Mouse (Mus musculus) limb, embryonic 14.5 days (tissue): Measurements from ENCODE around the gene 2010111I01Rik. TPM values are rescaled to one million over a fixed set of nuclear protein-coding genes. Genes with fewer than 3 reads are reported as not detected.
A peak's percentile ranks its signal among the peaks of the same experiment; 100 is the strongest.

Experiments
- ATAC-seq: fragments of 200-750 bp; cut with Nextera tagmentation; 2 replicates; pipeline ENCODE4 v1.8.0; 2017; ENCODE audit warnings: low read depth, moderate number of reproducible peaks, moderate TSS enrichment; ENCODE audit not compliant: low FRiP score
- DNase-seq: peaks from one replicate; pipeline ENCODE4 v3.0.0-alpha.2; 2015; ENCODE audit warnings: low spot score
- H3K27ac ChIP-seq: fragments of 300-500 bp; sonication (generic); replicated peaks from 2 replicates; pipeline ENCODE4 v1.5.1; 2014; ENCODE audit warnings: low read depth, mild to moderate bottlenecking, low read length, moderate library complexity, mixed read lengths
- H3K27me3 ChIP-seq: fragments of 300-500 bp; sonication (generic); 2 replicates; pipeline ENCODE4 v1.6.1; 2014; ENCODE audit warnings: low read length, mixed read lengths; ENCODE audit not compliant: control insufficient read depth, insufficient read depth
- H3K36me3 ChIP-seq: fragments of 300-500 bp; sonication (generic); 2 replicates; pipeline ENCODE4 v1.6.1; 2014; ENCODE audit warnings: mild to moderate bottlenecking, low read length, moderate library complexity, mixed read lengths; ENCODE audit not compliant: control insufficient read depth, insufficient read depth
- H3K4me1 ChIP-seq: fragments of 300-500 bp; sonication (generic); 2 replicates; pipeline ENCODE4 v1.6.1; 2014; ENCODE audit warnings: antibody characterized with exemption, low read length, mixed read lengths; ENCODE audit not compliant: control insufficient read depth, insufficient read depth
- H3K4me2 ChIP-seq: fragments of 300-500 bp; sonication (generic); replicated peaks from 2 replicates; pipeline ENCODE4 v1.6.1; 2014; ENCODE audit warnings: low read depth, mild to moderate bottlenecking, low read length, moderate library complexity; ENCODE audit not compliant: severe bottlenecking
- H3K4me3 ChIP-seq: fragments of 300-500 bp; sonication (generic); replicated peaks from 2 replicates; pipeline ENCODE4 v1.5.1; 2014; ENCODE audit warnings: low read length
- H3K9ac ChIP-seq: fragments of 300-500 bp; sonication (generic); 2 replicates; pipeline ENCODE4 v1.6.1; 2014; ENCODE audit warnings: mild to moderate bottlenecking, low read depth, low read length, moderate library complexity; ENCODE audit not compliant: severe bottlenecking
- H3K9me3 ChIP-seq: fragments of 300-500 bp; sonication (generic); 2 replicates; pipeline ENCODE4 v1.6.1; 2016; ENCODE audit warnings: low read length; ENCODE audit not compliant: control insufficient read depth
- POLR2A ChIP-seq: fragments of 200-500 bp; IDR thresholded peaks from 2 replicates; pipeline ENCODE4 v1.8.0; 2012; ENCODE audit warnings: inconsistent platforms, mild to moderate bottlenecking, moderate library complexity, borderline replicate concordance; ENCODE audit not compliant: insufficient read depth, insufficient read length; ENCODE audit errors: extremely low read depth
- WGBS: fragments of 180-500 bp; shearing (Covaris S2); extraction: QIAGEN DNeasy Blood & Tissue Kit; methylation state at CpG from one replicate; pipeline ENCODE4 v1.1.7; 2014; 5-methylcytosine and 5-hydroxymethylcytosine counted together
- polyA plus RNA-seq, 2 experiments: library from polyadenylated mRNA; depleted of rRNA in 1 of 2; stranded (reverse) in 1 of 2; unstranded in 1 of 2; fragments of >200 nt; fragmentation: Nextera tagmentation in 1 of 2; extraction: Ambion mirVana in 1 of 2; gene quantifications; 2 replicates each; pipeline versions ENCODE4 v1.2.1 to v1.2.3; 2012 to 2014

2010111I01Rik gene
- polyA plus RNA-seq, 2 experiments = 231 to 255 TPM

GRCm38 (mm10) chr13:63066607-63067006 lies 101.9 kb downstream of the 2010111I01Rik start:
- H3K36me3 ChIP-seq = no peaks in the 10 kb centered on the region
- no peaks in the 10 kb centered on the region for H3K27me3 ChIP-seq
- H3K27ac ChIP-seq = no peak overlapping the region
- no peaks in the 10 kb centered on the region for H3K9me3 ChIP-seq
- no peak overlapping the region for H3K9ac ChIP-seq
- H3K4me3 ChIP-seq = no peak overlapping the region
- ATAC-seq (no peak), DNase-seq (no peak)
- 42% methylated on average over 1 of the region's 1 CpGs for WGBS
- H3K4me1 ChIP-seq = peaks cover 4% of the 10 kb centered on the region; the same call in 1 of the 2 replicates
- H3K4me2 ChIP-seq = no peak overlapping the region
- no peak for TF ChIP-seq POLR2A

DNA sequence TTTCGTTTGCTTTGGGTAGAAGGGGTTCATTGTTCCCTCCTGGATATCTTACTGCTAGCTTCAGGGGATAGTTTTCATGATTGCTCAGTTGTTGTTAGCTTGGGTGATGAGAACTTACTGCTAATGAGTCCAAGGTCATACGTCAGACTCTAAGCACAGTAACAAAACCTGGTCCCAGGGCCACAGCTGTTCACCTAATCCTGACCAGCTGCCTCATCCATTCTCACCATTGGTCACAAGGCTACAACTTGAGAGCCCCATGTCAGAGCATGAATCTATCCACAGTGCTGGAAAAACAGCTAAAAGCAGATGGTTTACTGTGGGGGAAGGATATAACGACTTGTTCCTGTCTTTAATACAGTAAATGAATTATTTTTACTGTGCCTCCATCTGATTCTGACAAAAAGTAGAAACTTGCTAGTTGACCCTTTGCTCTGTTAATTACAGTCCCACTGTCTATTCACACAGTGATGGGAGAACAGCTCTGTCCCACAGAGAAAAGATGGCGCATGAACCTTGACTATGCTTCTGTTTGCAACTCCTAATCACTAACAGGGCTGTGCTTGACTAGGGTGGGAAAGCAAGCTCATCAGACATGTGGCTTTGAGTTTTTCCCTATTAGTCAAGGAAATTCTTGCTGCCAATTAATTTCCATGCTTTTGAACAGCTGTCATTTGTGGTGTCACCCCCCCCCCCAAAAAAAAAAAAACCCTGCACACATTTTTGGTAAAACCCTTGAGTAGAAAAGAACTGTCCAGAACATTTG lies 103.9 kb downstream of the 2010111I01Rik start:
- WGBS = 40% methylated on average over 4 of the region's 4 CpGs
- H3K36me3 ChIP-seq = no peaks in the 10 kb centered on the region
- peaks cover 7% of the 10 kb centered on the region; the same call in 1 of the 2 replicates for H3K4me1 ChIP-seq
- H3K4me3 ChIP-seq = no peak overlapping the region
- H3K4me2 ChIP-seq = no peak overlapping the region
- H3K9ac ChIP-seq = no peak overlapping the region
- DNase-seq (peak; percentile 59), ATAC-seq (peak; percentile 82)
- H3K27ac ChIP-seq = no peak overlapping the region
- TF ChIP-seq POLR2A = no peak
- no peaks in the 10 kb centered on the region for H3K9me3 ChIP-seq
- no peaks in the 10 kb centered on the region for H3K27me3 ChIP-seq

DNA sequence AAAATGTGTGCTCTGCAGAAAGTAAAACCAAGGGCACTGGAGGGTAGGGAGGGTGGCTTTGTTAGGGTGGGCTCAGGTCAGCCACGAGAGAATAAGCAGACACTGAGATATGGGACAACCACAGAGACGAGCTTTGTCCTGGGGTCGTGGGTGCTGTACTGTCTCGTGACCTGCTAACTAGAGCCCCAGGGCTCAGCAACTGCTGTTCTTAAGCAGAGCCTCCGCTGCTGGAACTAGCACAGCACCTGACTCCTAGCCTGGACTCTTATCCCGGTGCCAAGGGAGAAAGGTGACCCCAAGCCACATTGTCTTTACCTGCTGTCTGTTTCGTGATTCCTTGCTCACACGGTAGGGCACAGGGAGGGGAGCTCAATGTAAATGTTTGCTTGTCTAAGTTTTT lies 107.2 kb downstream of the 2010111I01Rik start:
- Histone ChIP-seq H3K9me3 (no peaks in the 10 kb centered on the region), H3K27me3 (no peaks in the 10 kb centered on the region), H3K4me1 (peaks cover 15% of the 10 kb centered on the region), H3K27ac (no peak overlapping the region; the same call in 1 of the 2 replicates), H3K4me3 (no peak overlapping the region), H3K4me2 (no peak overlapping the region), H3K9ac (no peak overlapping the region), H3K36me3 (no peaks in the 10 kb centered on the region)
- ATAC-seq (no peak), DNase-seq (no peak)
- 69% methylated on average over 8 of the region's 8 CpGs for WGBS
- TF ChIP-seq POLR2A = no peak

DNA sequence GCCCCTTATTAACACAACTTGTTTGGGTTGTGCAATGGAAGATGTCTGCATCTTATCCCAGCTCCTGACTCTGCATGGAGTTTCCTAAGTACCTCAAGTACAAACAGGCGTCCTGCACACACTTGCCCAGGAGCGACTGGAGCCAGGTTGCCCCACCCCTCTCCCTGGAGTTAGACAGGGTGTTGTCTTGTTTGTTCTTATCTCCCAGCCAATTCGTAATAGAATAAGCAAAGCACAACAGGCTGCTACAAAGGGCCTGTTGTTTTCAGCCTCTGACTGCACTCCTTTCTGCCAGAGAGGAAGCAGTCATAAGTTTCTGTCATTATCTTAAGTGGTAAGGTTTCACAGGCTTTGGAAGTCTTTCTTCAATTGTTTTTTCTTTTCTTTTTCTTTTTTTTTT lies 107.7 kb downstream of the 2010111I01Rik start:
- H3K27me3 ChIP-seq = no peaks in the 10 kb centered on the region
- WGBS = 21% methylated on average over 3 of the region's 3 CpGs
- no peaks in the 10 kb centered on the region for H3K36me3 ChIP-seq
- no peaks in the 10 kb centered on the region for H3K9me3 ChIP-seq
- H3K4me3 ChIP-seq = no peak overlapping the region
- H3K4me2 ChIP-seq = no peak overlapping the region
- H3K4me1 ChIP-seq = peaks cover 14% of the 10 kb centered on the region
- ATAC-seq = no peak
- H3K9ac ChIP-seq = no peak overlapping the region
- DNase-seq = no peak
- H3K27ac ChIP-seq = no peak overlapping the region; the same call in 1 of the 2 replicates
- TF ChIP-seq POLR2A = no peak

DNA sequence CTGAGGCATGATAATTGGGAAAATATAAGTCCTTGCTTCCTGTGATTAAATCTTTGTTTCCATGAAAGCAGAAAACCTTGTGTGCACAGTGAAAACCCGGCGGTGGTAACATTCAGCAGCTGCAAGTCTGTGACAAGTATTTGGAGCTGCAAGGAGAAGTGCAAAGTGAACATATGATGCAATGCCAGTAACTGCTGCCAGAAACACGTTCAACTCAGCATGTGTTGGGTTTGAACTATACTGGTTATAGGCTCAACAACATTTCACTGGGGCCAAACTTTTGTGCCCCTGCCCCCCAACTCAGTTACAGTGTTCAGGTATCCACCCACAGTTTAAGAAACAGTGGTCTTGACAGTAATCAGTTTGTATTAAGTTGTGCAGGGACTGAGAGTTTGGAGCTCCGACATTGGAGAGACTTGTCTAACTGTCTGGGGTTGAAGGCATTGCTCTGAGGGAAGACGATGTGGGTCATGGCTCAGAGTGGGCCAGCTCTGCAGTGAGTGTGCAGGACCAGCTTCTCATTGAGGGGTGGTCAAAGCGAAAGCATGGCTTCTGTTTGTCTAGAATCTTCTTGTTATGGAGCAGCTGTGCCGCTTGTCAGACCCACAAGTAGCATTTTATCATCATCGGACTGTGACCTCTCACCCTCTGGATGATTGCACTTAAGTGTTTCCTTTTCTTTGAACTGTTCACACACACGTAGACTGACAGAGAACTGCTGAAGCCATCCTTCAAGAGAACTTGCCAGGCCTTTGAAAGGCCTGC lies 109.4 kb downstream of the 2010111I01Rik start:
- Histone ChIP-seq H3K4me3 (no peak overlapping the region), H3K9ac (no peak overlapping the region), H3K9me3 (no peaks in the 10 kb centered on the region), H3K4me1 (peaks cover 14% of the 10 kb centered on the region), H3K27me3 (no peaks in the 10 kb centered on the region), H3K27ac (peak overlapping the region; percentile 65), H3K36me3 (no peaks in the 10 kb centered on the region), H3K4me2 (no peak overlapping the region)
- no peak for TF ChIP-seq POLR2A
- peak; percentile 81 for ATAC-seq
- WGBS = 28% methylated on average over 9 of the region's 9 CpGs
- peak; percentile 78 for DNase-seq
